Mouse (Mus musculus) heart, postnatal 25 days (tissue): ENCODE measurements around the gene Lsmem1. TPM values are rescaled to one million over a fixed set of nuclear protein-coding genes. Genes with fewer than 3 reads are reported as not detected.

Source experiments
- DNase-seq: peaks from one replicate; pipeline ENCODE4 v3.0.0; 2022; ENCODE audit warnings: low spot score
- intact Hi-C: fragments of 180-260 bp; cut with DNase I; formaldehyde crosslinking; loops from one replicate; pipeline ENCODE4 v1.15.1; 2025
- microRNA-seq: library from miRNA; unstranded; fragments of <30 nt; microRNA quantifications from one replicate; pipeline ENCODE4 v1.2.0, GENCODE M21; 2022
- total RNA-seq, 2 experiments: library from RNA; stranded (reverse); gene quantifications; 2 replicates each; pipeline ENCODE4 v1.2.3; 2021

The Lsmem1 gene
- total RNA-seq, 2 experiments from 2014 or later: 40.6 to 43.2 TPM

DNA sequence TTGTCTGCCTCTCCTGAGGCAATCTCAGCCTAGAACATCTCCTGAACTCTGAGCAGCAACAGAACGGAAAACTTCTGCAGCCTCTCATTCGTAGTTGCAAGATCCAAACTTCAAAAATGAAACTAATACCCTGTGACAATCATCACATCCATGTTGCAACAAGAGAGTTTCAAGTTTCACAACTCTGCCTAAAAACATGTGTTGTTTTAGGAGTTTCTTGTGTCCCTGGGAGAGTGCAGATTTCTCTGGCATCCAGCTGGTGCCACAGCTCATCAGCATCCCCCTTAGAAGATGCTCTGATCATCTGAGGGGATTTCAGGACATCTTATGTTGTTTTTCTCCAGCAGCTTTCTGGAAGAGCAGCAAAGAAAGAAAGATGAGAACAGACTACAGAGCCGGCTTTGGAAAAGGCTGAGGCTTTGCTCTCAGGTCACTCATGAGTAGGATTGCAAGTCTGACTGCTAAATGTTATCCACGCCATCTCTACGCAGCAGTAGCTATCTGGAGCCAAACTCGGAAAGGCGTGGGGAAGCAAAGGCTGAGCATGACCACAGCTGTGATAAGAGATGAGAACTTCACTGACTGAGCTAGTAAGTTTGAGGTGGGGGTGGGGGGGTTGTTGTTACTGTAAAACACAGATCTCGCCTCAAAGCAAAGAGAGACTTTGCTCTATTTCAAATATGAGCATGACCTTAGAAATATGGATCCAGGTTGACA, 46.8 kb downstream of the Lsmem1 start:
- intact Hi-C loops: no loop called here
- no peak for DNase-seq

DNA sequence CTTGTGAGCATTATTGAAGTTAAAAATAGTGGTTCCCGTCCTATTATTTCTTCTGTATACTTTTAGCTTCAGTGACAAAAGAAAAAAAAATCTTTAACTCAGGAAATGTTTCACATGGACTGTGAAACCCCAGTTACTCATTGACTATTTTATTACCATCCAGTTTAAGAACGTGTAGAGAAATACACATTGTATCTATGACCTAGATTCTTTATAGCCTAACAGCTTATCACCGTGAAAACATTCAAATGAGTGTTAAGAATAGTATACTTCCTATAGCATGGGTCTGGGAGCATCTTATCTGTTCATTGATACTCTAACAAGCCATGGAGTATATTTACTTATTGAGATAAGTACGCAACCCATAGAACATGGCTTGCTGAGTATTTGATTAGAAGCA, 52.0 kb downstream of the Lsmem1 start:
- intact Hi-C loops: no loop called here
- DNase-seq: no peak

DNA sequence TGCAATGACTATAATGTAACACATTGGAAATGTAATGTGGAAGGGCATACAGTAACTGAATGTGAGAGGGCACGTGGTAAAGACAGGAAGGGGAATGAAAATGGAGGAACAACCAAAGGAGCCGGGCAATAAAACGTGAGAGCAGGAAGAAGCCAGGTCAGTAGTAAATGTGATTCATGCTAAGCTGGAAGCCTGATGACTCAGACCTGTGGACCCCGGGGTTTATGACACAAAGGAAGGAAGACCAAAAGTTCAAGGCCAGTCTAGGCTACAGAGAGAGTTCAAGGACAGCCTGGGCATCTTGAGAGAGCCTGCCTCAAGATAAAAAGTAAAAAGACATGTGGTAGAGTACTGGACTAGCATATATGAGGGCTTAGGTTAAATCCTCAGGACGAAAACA, 52.8 kb downstream of the Lsmem1 start:
- intact Hi-C loops: no loop called here
- no peak for DNase-seq

DNA sequence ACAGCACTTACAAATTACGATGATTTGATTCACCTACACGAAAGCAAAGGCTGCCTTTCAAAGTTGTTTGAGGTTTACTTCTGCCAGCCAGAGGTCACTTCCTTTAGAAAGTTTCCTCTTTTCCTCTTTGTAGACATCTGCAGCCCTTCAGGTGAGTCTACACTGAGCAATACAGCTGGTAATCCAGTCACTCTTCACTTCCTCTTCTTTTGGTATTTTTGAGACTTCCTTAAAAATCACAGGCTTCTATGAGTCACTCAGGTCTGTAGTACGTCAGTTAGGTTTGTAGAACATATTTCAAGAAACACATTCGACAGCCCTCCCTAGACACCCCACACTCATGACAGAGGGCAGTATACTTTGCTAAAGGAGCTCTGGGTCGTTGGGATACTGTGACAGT, 58.6 kb downstream of the Lsmem1 start:
- DNase-seq: no peak
- intact Hi-C loops: no loop called here

DNA sequence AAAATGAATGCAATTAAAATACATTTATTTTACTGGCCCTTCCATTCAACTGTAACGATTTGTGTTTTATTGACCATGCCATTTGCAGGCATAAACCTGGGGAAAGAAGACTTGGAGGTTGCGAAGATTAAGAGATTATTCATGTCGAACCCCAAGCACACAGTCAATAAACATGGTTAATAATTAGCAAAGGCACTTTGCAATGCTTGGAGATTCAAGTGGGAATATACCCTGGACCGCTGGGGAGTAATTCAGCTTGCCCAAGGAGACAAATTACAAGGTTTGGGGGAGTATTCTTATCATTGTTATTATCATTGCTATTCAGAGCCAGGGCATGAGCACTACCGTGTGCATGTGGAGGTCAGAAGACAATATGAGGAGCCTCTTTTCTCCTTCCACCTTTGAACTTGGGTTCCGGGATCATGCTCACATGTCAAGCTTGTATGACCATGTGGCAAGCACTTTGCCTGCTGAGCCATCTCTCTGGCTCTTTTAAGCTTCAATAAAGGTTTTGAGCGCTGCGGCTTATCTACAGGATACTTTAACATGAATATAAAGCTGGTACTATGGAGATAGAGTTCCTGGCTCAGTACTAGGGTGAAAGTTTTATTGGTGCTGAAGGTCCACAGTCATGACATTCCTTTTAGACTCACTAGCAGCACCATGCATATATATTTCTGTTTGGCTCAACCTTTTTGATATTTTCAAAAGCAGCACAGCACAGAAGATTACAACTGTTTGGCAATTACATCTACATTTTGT, 59.6 kb downstream of the Lsmem1 start:
- intact Hi-C loops: no loop called here
- no peak for DNase-seq

DNA sequence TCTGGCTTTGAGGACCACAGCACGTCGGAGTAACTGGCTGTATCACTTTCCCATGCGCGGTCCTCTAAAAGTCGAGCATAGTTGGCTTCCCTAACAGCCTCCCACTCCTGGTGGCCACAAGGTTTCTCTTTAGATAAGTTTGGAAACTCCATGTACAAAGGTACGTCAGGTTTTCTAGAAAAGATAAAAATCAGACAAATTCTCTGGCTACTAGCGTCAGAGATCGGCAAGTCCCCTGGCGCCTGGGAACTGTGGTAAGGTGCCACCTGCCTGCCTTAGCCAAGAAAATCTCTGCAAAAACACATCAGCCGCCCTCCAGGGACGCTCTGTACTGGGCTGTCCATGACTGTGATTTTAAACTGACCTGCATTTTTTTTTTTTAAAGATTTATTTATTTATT, 64.8 kb downstream of the Lsmem1 start:
- intact Hi-C loops: no loop called here
- no peak for DNase-seq

DNA sequence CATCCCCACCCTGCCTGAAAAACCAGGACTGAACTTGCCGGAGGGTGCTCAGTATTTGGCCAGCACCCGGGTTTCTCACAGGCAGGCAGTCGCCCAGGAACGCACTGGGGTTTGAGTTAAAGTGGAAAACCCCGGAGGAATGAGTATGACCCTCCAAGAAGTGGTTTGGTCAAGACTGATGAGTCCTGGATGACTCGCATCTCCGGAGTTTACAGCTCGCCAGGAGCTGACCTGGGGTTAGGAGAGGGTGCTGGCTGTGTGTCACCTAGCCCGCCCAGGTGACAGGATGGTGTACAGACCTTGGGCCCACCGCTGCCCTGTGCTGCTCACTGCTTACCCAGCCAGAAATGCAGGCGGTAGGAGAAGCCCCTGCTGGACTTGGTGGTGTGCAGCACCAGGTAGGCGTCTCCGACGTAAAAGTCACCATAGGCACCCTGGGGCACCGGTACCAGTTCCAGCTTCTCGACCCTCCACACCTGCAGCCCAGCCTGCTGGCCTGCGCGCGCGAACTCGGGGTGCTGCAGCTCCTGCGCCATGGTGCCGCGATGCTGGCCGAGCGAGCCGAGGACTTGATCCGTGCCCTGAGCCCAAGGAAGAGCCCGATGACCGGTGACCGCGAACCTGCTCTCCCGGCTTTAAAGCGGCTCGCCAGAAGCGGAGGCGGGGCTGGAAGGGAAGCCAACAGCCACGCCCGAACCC, 65.6 kb downstream of the Lsmem1 start, which contains the start of gene Scin:
Gene Scin (minus strand): TSS at position 656 of the 699 bp plus-strand sequence.
- no peak for DNase-seq
- intact Hi-C loops: no loop called here

DNA sequence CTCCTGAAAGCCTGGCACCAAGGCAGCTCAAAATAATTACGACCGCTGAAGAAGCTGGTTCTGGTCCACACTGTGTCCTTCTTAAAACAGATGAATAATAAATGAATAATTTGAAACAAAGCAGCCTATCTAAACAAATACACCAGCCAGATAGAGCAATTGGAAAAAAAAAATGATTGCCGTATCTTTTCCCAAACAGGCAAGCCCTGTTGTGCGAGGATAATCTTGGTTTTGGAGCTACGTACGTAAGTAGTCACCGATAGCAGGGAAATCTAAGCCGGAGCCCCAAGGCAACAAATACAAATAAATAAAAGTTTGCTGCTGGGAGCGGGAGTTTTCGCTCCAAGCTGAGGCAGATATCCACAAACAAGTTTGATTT, 66.1 kb downstream of the Lsmem1 start:
- no peak for DNase-seq
- intact Hi-C loops: no loop called here

Small RNA genes lying within 50 kb of the gene (microRNA-seq; reads per million reads assigned to microRNA genes)
- gene Mir1938: 5.6 reads per million, percentile 16 among the genes with 10 or more reads in this experiment

Other genes with a start within 250 kb of the Lsmem1 start
- 10 to 100 TPM; 19.6 to 22.0 TPM for gene Arl4a, start 161.5 kb downstream of the Lsmem1 start, total RNA-seq
- gene Scin, start 65.3 kb downstream of the Lsmem1 start, total RNA-seq: 1 to 10 TPM in 1 of 2 experiments, under 1 TPM in 1; 0.94 to 1.2 TPM
- 10 to 100 TPM; 75.2 to 75.9 TPM for gene Ifrd1, start 49.0 kb upstream of the Lsmem1 start, total RNA-seq
- gene Zfp277, start 246.4 kb upstream of the Lsmem1 start, total RNA-seq: 10 to 100 TPM; 11.0 to 11.7 TPM
- 10 to 100 TPM; 11.7 to 12.9 TPM for gene Dock4, start 246.5 kb upstream of the Lsmem1 start, total RNA-seq